Mouse (Mus musculus): ENCODE data around the gene Alkbh4. TPM values are rescaled to one million over a fixed set of nuclear protein-coding genes. Genes with fewer than 3 reads are reported as not detected.

Alkbh4 gene
- total and polyA plus RNA-seq, 2 experiments from 2014 or later, result 16.1 to 16.4 TPM

- H3K27me3 ChIP-seq (ENCODE audit: insufficient read depth, low read length), result no peaks in the 10 kb centered on the region
- 2% methylated on average over 22 of the region's 22 CpGs for WGBS
These were observed 19.2 kb upstream of the Alkbh4 start for GRCm38 (mm10) chr5:136116784-136117112.

GRCm38 (mm10) chr5:136122165-136122564 is 13.8 kb upstream of the Alkbh4 start:
- H3K27me3 ChIP-seq (ENCODE audit: insufficient read depth, low read length), result no peaks in the 10 kb centered on the region
- WGBS, result 92% methylated on average over 10 of the region's 10 CpGs

More at GRCm38 (mm10) chr5:136116784-136117112, 19.2 kb upstream of the Alkbh4 start:
- no peaks in the 10 kb centered on the region for H3K9me3 ChIP-seq (ENCODE audit: low read length)
- peak overlapping the region; percentile 78 for H3K9ac ChIP-seq
- peaks cover 17% of the 10 kb centered on the region for H3K36me3 ChIP-seq (ENCODE audit: insufficient read depth)
- H3K4me2 ChIP-seq (ENCODE audit: low read depth), result peak overlapping the region; percentile 72
- DNase-seq (no peak), ATAC-seq (peak; percentile 68)
- peak overlapping the region; percentile 87 for H3K4me3 ChIP-seq (ENCODE audit: low read depth, low read length)
- H3K4me1 ChIP-seq (ENCODE audit: insufficient read depth), result peaks cover 11% of the 10 kb centered on the region
- peak overlapping the region; percentile 83 for H3K27ac ChIP-seq (ENCODE audit: low read depth, low read length)
- TF ChIP-seq CTCF (IDR thresholded peaks at IDR 0.05; ENCODE audit: low read depth), result no peak

GRCm38 (mm10) chr5:136136292-136136990 is 495 bp downstream of the Alkbh4 start:
- Histone ChIP-seq H3K4me1 (ENCODE audit: insufficient read depth) (peaks cover 14% of the 10 kb centered on the region), H3K27ac (ENCODE audit: low read depth, low read length) (0 out of 2 replicates have a peak overlapping the region, but pooled peaks have one; percentile 31), H3K4me2 (ENCODE audit: low read depth) (peak overlapping the region; percentile 76), H3K9ac (peak overlapping the region; percentile 68), H3K9me3 (ENCODE audit: low read length) (no peaks in the 10 kb centered on the region), H3K4me3 (ENCODE audit: low read depth, low read length) (peak overlapping the region; percentile 55), H3K36me3 (ENCODE audit: insufficient read depth) (peaks cover 34% of the 10 kb centered on the region), H3K27me3 (ENCODE audit: insufficient read depth, low read length) (no peaks in the 10 kb centered on the region)
- ATAC-seq (peak; percentile 16), DNase-seq (no peak)
- WGBS, result 9% methylated on average over 20 of the region's 20 CpGs
- no peak for TF ChIP-seq CTCF (IDR thresholded peaks at IDR 0.05; ENCODE audit: low read depth)

More at GRCm38 (mm10) chr5:136122165-136122564, 13.8 kb upstream of the Alkbh4 start:
- no peaks in the 10 kb centered on the region for H3K9me3 ChIP-seq (ENCODE audit: low read length)
- no peak for ATAC-seq
- H3K4me3 ChIP-seq (ENCODE audit: low read depth, low read length), result no peak overlapping the region
- H3K36me3 ChIP-seq (ENCODE audit: insufficient read depth), result peaks cover 58% of the 10 kb centered on the region
- peaks cover 6% of the 10 kb centered on the region for H3K4me1 ChIP-seq (ENCODE audit: insufficient read depth)
- no peak overlapping the region for H3K9ac ChIP-seq
- no peak for TF ChIP-seq CTCF (IDR thresholded peaks at IDR 0.05; ENCODE audit: low read depth)
- no peak overlapping the region for H3K27ac ChIP-seq (ENCODE audit: low read depth, low read length)
- DNase-seq, result no peak
- no peak overlapping the region for H3K4me2 ChIP-seq (ENCODE audit: low read depth)

GRCm38 (mm10) chr5:136137658-136138274 is 1.8 kb downstream of the Alkbh4 start:
- WGBS, result 78% methylated on average over 13 of the region's 13 CpGs
- peaks cover 34% of the 10 kb centered on the region for H3K36me3 ChIP-seq (ENCODE audit: insufficient read depth)
- ATAC-seq, result no peak
- peaks cover 14% of the 10 kb centered on the region for H3K4me1 ChIP-seq (ENCODE audit: insufficient read depth)
- no peak overlapping the region for H3K4me2 ChIP-seq (ENCODE audit: low read depth)
- H3K27me3 ChIP-seq (ENCODE audit: insufficient read depth, low read length), result no peaks in the 10 kb centered on the region
- H3K9me3 ChIP-seq (ENCODE audit: low read length), result no peaks in the 10 kb centered on the region
- H3K9ac ChIP-seq, result no peak overlapping the region
- DNase-seq, result peak; percentile 40
- no peak overlapping the region for H3K27ac ChIP-seq (ENCODE audit: low read depth, low read length)
- TF ChIP-seq CTCF (IDR thresholded peaks at IDR 0.05; ENCODE audit: low read depth), result peak; percentile 66
- H3K4me3 ChIP-seq (ENCODE audit: low read depth, low read length), result no peak overlapping the region

- Histone ChIP-seq H3K4me3 (ENCODE audit: low read depth, low read length) (no peak overlapping the region), H3K9ac (no peak overlapping the region), H3K4me2 (ENCODE audit: low read depth) (no peak overlapping the region), H3K36me3 (ENCODE audit: insufficient read depth) (peaks cover 34% of the 10 kb centered on the region), H3K27ac (ENCODE audit: low read depth, low read length) (no peak overlapping the region), H3K9me3 (ENCODE audit: low read length) (no peaks in the 10 kb centered on the region), H3K4me1 (ENCODE audit: insufficient read depth) (peaks cover 14% of the 10 kb centered on the region), H3K27me3 (ENCODE audit: insufficient read depth, low read length) (no peaks in the 10 kb centered on the region)
- DNase-seq (no peak), ATAC-seq (no peak)
- TF ChIP-seq CTCF (IDR thresholded peaks at IDR 0.05; ENCODE audit: low read depth), result no peak
- WGBS, result 95% methylated on average over 13 of the region's 13 CpGs
These were observed 3.4 kb downstream of the Alkbh4 start for GRCm38 (mm10) chr5:136139393-136139792.

- Histone ChIP-seq H3K27me3 (ENCODE audit: insufficient read depth, low read length) (no peaks in the 10 kb centered on the region), H3K36me3 (ENCODE audit: insufficient read depth) (peaks cover 34% of the 10 kb centered on the region), H3K4me1 (ENCODE audit: insufficient read depth) (peaks cover 10% of the 10 kb centered on the region; the same call in 1 of the 2 replicates), H3K9me3 (ENCODE audit: low read length) (no peaks in the 10 kb centered on the region), H3K9ac (no peak overlapping the region), H3K4me2 (ENCODE audit: low read depth) (no peak overlapping the region), H3K4me3 (ENCODE audit: low read depth, low read length) (no peak overlapping the region), H3K27ac (ENCODE audit: low read depth, low read length) (no peak overlapping the region)
- 88% methylated on average over 10 of the region's 10 CpGs for WGBS
- ATAC-seq (no peak), DNase-seq (no peak)
- no peak for TF ChIP-seq CTCF (IDR thresholded peaks at IDR 0.05; ENCODE audit: low read depth)
These were observed 4.1 kb downstream of the Alkbh4 start for GRCm38 (mm10) chr5:136140057-136140482.

GRCm38 (mm10) chr5:136142746-136143145 is 6.8 kb downstream of the Alkbh4 start:
- H3K4me2 ChIP-seq (ENCODE audit: low read depth), result no peak overlapping the region
- no peaks in the 10 kb centered on the region for H3K27me3 ChIP-seq (ENCODE audit: insufficient read depth, low read length)
- peaks cover 34% of the 10 kb centered on the region for H3K36me3 ChIP-seq (ENCODE audit: insufficient read depth)
- no peaks in the 10 kb centered on the region for H3K4me1 ChIP-seq (ENCODE audit: insufficient read depth)
- H3K4me3 ChIP-seq (ENCODE audit: low read depth, low read length), result no peak overlapping the region
- TF ChIP-seq CTCF (IDR thresholded peaks at IDR 0.05; ENCODE audit: low read depth), result peak; percentile 36
- 78% methylated on average over 5 of the region's 5 CpGs for WGBS
- ATAC-seq, result no peak
- no peak overlapping the region for H3K9ac ChIP-seq
- no peak overlapping the region for H3K27ac ChIP-seq (ENCODE audit: low read depth, low read length)
- no peaks in the 10 kb centered on the region for H3K9me3 ChIP-seq (ENCODE audit: low read length)
- no peak for DNase-seq
